Mouse (Mus musculus) thymus, adult 2 months (tissue): ENCODE results near the gene Them7.

Experiments
- CTCF ChIP-seq: fragments of 200-500 bp; IDR thresholded peaks from 2 replicates; pipeline ENCODE4 v1.5.1; 2012; ENCODE audit warnings: mild to moderate bottlenecking, control low read depth, low read length, moderate library complexity, borderline replicate concordance; ENCODE audit not compliant: control insufficient read depth, poor library complexity, insufficient read depth; ENCODE audit errors: extremely low read depth
- POLR2A ChIP-seq: fragments of 200-500 bp; IDR thresholded peaks from 2 replicates; pipeline ENCODE4 v1.6.1; 2012; ENCODE audit warnings: mild to moderate bottlenecking, low read length, control low read depth, moderate library complexity; ENCODE audit not compliant: control insufficient read depth, poor library complexity, insufficient read depth; ENCODE audit errors: extremely low read depth

GRCm38 (mm10) chr2:105311991-105312390, 87.9 kb downstream of the Them7 start:
- no peak for TF ChIP-seq CTCF
- TF ChIP-seq POLR2A: no peak
